Mouse (Mus musculus): ENCODE results near the gene Pdzrn3.

The Pdzrn3 gene

DNA sequence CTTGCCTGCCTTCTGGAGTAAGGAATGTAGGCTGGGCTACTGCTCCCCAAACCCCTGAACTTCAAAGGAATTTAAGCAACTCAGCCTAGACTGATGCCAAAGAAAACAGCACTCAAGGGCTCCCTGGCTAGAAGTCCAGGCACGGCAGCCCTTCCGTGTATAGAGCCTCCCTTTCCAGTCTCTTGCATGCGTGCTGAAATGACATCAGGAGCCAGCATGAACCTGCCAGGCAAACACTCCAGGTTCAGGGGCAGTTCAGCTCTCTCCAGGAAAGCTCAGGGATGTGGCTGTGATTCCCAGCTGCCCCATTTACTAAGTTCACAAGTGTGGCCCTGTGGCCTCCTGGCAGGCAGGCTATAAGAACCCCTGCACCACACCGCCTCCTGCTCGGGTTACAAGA lies 126.5 kb downstream of the Pdzrn3 start:
- DNase-seq: no peak

DNA sequence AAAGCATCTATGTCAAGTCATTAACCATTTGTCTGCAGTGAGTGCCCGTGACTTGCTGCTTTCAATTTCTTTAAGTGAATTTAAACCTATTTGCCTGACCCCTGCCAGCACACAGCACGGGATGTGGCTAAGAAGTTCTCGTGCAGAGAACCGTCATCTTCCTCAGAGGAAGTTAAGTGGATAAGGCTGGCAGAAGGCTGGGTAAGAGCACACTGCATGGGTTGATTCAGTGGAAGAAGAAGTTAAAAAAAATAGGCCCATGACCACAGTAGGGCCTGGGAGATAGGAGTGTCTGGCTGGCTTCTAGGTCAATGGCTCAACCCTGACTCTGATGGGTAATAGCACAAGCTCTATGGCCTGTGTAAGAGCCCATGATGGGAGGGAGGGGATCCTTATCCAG lies 131.6 kb downstream of the Pdzrn3 start:
- DNase-seq: no peak

DNA sequence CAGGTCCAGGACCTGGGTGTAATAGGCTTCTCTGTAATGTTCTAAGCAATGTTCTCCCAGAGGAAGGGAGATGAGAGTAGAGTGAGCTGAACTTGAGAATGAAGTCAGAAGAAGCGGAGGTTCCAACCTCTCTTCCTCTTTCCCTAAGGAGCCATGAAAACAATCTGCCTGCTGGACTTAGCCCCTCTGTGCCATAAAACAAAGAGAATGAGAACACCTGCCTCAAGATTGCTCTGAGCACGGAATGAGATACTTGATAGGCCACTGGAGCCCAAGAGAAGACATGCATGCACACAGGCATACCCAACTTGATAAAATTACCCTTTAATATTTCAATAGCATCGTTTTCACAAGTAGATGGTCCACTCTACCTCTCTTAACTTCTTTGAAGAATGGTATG lies 133.3 kb downstream of the Pdzrn3 start:
- no peak for DNase-seq

DNA sequence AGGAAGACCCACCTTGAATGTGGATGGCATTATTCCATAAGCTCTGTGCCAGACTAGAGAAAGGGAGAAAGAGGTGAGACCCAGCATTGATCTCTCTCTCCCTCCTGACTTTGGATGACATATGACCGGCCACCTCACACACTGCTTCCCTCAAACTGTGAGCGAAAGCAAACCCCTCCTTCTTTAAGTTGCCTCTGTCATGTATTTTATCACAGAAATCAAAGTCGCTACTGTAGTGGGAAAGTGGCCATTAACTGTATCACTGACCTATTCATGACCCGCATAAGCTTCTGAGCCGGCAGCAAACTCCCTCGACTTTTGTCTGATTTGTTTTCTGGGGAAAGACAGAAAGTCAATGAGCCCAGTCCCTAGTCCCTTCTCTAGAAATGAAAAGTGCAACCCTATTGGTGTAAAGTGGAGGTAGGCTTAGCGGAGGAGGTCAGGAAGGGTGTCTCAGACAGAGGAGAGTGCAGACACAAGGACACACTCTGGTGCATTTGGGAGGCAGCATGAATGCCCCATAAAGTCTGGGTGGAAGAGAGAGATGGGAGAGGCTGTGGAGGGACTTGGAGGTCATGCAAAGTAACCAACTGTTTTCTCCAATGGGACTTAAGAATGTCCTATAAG lies 134.4 kb downstream of the Pdzrn3 start:
- DNase-seq: no peak

DNA sequence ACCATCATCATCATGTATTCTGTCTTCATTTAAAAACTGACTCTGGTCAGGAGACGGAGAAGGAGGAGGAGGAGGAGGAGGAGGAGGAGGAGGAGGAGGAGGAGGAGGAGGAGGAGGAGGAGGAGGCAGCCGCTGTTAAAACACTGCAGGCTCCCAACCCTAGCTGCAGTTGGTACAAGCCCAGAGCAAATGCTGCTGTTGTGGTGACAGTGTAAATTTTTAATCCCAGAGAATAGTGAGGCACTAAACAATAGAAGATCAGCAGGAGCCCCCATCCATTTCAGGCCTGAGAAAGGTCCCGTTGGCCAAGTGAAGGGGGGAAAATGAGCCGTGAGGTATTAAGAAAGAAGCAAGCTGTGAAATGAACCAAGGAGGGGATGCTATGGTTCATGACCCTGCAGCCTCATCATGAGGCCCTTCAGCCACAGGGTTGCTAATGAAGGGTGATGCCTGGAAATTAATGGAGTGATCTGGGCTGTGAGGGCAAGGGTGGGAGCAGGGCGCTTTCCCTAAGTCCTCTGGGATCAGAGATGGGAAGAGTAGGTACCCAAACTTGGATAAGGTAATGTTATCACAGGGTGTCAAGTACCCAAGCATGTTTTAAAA lies 141.0 kb downstream of the Pdzrn3 start:
- DNase-seq: no peak

DNA sequence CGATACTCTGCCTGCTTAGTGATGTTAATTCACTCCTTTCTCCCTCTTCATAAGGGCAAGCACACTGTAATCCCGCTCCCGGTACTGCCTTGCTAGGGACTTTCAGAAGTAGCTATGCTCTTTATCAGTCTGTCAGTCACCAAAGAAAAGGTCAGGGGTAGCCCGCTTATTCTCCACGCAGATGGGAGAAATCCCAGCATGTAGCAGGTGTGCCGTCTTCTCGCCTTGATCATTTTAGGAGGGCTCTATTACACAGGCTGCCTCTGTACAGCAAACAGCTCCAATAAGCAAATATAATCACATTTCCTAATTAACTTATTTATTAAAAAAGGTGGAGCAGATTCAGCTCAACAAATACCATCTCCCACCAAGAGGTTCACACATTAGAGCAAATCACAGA lies 141.5 kb downstream of the Pdzrn3 start:
- DNase-seq: no peak

DNA sequence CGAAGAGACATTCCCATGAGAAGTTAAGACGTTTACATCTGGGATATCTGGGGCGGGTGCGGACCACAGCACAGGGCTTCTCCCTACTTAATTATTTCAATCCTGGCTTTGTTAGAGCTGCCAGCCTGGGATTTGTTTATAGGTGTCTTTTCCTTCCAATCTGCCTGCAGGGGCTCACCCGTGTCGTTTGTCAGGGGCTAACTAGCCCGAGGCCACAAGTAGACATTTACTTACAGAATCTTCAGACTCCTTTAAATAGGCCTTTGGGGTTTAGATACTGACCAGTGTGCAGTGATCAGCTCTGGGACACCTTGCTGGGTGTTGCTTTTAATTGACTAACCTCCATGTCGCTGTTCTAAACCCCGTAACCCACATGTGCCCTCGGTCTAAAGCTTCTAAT lies 143.3 kb downstream of the Pdzrn3 start:
- DNase-seq: no peak

DNA sequence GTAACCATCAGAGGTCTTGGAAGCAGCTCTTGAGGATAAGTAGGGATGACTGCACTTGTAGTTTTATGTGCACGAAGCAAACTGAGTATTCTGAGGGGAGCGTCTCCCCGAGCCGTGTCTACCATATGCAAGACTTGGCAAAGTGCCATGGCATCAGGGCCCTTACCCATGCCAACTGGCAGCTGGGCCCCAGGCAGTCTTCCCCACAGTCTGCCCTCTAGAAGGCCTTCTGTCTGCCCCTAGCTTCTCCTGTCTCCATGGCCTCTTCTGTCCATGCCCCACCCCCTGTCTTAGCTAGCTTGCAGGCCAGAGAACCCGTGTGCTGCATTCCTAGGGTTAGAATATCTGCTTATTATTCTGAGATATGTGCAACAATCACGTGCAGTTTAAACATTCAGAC lies 144.0 kb downstream of the Pdzrn3 start:
- DNase-seq: no peak

DNA sequence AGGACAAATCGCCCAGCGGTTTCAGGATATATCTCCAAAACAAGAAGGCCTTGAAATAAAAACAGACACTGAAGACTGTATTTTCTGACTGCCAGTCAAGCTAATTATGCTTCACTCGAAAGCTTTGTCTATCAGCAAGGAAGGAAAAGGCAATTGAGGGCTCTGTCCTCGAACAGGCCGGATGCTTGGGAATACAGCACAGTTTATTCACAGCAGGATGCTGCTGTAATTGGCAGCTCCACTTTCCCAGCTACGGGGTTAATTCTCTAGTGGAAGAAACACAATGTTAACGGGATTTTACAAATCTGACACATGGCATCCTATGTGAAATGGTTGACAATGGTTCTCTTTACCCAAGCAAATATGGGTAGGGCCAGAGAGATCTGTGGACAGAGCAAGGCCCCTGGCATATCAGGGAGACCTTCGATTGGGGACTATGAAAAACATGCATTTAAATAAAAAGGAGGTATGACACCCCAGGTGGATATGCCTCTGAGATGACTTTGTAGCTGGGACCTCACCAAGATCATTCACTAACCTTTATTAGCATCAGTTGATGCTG lies 150.3 kb downstream of the Pdzrn3 start:
- DNase-seq: no peak

DNA sequence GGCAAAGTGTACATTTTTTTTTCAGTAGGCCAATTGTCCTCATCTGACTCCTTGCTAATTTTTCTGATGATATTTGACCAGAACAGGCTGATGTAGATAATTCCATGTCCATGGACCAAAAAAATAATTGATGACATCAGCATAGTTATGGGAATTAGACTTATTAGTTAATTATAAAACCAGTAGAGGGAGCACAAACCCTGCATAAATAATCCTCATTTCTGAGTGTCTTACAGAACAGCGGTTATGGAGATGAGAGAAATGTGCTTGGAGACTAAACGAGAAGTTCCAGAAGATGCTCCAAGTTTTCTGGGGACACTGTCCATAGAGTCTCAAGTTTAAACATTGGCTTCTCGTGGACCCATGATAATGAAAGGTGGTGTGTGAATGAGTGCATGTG lies 157.4 kb downstream of the Pdzrn3 start:
- DNase-seq: no peak

DNA sequence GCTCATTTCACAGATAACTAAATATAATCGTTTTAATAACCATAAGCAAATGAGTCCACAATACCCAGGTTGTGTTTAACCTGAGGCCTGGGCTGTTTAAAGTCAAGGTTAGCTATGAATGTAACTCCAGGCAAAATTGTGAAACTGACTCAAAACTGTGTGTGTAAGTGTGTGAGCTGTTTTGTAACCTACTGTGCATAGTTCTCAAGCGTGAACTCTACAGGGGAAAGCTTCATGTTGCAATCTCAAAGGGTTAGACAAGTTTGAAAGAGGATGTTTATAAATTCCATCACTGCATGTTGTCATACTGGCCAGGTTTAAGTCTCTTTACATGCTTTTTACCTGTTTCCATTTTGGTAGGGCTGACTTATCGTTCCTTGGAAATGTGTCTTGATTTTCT lies 158.7 kb downstream of the Pdzrn3 start:
- no peak for DNase-seq

DNA sequence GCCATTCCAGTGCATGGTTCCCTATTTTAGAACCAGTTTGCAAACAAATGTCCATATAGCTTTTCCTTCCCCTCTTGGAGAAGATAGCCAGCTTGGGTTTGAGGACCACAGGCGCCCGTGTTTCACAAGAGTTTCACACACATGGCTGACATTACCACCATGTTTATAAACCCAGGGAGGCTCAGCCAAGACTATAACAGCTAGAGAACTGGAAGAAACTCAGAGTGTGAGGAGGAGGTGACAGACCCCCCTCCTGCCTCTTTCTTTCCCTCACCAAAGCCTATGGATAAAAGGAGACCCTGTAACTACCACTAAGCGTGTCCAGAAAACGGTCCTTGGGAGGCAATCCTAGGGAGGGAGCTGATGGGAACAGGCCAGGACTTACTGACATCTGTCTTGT lies 159.5 kb downstream of the Pdzrn3 start:
- no peak for DNase-seq

DNA sequence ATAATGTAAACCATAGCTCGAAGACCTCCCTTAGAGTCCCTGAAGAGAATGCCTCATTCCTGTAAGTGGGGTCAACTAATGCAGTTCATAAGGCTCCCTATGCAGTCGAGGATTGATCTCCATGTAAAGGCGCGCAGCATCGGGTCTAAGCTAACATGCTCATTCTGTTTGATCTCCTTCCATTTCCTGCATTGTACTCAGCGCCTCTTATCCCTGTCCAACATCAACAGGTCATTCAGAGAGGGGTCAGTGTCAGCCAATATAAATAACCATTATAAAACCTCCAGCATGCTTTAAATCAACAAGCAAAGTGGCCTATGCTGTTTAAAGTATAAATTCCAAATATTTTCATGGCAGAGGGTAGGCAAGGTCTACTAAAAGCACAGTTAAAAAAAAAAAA lies 159.9 kb downstream of the Pdzrn3 start:
- no peak for DNase-seq

DNA sequence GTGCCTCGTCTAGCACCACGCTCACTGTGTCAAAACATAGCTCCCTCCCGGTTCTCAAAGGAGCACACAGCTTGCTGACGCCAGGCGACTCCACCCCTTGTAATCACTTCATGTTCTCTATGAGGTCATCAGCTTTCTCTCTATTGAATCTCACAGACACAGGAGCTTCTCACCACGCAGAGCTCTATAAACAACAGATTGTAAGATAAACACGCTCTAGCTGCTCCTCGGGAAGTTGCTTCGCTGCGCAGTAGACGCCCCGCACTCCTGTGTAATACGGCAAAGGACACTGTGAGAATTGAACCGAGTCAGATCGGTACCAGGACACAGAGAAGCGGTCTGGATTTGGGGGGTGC lies 162.3 kb downstream of the Pdzrn3 start:
- DNase-seq: no peak

DNA sequence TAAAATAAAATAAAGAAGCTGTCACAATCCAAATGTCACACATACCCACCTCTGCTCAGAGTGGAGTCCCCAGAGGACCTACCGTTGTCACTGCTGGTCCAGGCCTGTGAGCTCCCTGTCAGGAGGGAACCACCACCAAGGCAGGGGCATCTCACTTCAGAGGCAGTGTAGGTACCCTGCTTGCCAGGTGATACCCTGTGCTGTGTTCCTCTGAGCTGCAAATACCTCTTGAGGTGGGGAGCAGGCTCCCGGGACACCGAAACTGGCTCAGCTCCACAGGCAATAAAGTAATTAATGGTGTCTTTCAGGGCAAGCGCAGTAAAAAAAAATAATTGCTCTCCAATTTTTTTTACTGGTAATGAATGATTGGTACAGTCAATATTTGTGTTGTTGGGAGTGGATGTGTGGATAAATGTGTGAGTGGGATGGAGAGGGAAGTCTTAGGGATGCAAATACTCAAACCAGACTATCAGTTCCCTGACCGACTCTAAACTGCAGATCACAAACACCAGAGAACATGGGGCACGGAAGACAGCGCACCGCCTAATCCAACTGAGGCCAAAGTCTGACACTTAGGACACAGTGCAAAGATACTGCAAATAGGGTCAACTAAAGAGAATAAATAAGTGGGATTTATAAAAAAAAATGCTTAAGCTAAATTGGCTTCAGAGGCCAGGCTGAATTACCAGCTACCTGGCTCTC lies 162.8 kb downstream of the Pdzrn3 start:
- no peak for DNase-seq

DNA sequence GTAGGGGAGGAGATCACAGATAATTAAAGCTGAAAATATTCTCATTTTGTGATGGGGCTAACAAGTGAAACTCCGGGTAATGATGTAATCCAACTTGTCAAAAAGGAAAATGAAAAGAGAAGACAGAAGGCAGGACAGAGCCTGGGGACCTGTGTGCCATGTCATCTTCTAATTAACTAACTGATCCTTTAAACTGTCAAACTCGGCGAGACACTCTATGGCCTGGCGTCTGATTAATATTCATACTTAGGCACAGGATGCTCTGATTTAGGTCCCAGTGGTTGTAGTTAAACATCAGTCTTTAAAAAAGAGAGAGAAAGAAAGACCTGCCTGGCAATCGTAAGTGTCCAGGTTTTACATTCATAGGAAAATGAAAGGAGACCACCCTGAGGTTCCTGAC lies 164.6 kb downstream of the Pdzrn3 start:
- no peak for DNase-seq

DNA sequence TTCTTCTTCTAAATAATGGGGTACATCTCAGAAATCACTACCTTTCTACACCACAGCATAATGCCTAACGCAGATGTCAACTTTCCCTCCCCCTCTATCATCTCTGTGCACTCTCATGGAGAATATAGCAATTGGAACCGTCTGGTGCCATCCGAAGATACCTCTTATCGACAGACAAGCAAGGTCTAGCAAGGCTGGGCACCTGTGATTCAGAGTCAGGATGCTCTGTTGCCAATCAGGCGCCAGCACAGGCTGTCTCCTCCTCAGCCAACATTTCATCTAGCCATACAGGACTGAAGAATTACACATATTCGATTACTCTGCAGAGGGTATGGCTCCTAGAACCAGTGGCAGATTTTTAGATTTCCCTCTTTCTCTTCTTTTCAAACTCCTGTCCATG lies 165.6 kb downstream of the Pdzrn3 start:
- DNase-seq: no peak

DNA sequence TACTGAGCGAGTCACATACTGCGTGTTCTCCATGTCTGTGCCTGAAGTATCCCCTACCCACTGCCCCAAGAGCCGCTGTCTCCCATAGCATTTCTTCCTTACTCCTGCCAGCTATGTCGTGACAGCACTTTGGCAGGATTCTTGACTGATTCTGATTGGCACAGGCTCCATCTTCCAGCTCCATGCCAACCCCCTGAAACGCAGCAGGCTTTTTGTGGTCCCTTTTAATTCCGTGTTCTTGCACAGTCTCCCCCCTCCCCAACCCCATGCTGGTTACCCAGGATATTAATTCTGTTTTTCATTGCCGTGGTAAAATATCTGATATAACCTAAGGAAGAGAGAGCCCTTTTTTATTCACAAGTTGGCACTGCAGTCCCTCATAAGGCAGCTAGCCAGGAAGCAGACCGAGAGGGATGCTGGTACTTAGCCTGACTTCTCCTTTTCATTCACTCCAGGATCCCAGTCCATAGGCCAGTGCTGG lies 166.3 kb downstream of the Pdzrn3 start:
- DNase-seq: no peak

DNA sequence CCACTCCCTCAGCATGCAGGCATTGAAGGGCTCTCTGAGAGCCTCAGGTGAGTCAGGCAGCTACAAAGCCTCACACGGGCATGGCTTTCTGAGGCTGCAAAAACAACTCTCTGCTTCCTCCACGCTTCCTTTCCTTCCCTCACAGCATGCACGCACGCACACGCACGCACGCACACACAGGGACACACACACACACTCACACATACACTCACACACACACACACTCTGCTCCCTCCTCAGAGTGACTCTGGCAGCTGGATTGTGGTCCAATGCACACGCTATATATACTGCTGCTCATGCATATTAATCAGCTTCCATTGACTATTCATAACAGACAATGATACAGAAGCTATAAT lies 178.8 kb downstream of the Pdzrn3 start:
- no peak for DNase-seq

DNA sequence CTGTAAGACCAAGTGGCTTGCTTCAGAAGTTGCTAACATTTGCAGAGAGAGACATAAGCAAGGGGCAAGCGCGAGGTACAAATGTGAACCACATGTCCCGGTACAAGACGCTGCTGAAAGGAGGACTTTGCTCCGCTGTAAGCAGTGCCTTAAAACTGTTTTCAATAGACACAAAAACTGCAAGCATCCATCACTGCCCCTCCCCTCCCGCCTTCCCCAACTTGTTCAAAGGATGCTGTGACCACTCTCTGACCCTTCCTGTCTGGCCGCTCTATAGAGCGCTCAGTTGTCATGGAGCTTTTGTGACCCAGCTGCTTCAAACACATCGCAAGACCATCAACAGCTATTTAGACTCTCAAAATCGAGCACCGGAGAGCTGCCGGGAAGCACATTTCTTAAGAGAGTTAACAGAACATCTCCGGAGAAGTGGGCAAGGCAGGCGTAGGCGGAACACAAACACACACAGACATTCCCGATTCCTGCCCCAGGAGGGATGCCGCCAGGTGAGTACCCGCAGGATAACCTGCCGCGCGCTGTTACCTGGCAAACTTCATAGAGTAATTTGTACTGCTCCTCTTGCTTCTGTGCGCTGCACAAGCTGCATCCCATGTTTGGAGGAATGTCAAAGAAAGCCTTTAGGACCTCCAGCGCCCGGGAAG lies 179.3 kb downstream of the Pdzrn3 start:
- DNase-seq: no peak

DNA sequence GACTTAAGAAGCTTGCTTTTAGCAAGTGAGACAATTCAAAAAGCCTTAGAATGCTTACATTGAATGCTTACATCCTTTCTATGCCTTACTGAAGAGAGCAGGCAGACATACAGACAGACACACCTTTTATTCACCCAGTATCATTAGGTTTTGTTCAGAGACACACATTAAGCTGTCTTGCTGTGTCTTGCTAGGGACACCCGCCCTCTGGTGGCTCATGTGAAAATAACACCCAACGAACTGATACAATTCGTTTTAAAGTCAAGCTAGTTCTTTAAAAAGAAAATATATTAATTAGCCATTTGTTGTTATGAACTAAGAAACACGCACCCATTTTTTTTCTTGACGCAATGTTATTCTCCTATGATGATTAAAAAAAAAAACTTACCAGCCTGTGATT lies 180.1 kb downstream of the Pdzrn3 start:
- peak in 1 of 2 experiments; percentile 18 for DNase-seq

DNA sequence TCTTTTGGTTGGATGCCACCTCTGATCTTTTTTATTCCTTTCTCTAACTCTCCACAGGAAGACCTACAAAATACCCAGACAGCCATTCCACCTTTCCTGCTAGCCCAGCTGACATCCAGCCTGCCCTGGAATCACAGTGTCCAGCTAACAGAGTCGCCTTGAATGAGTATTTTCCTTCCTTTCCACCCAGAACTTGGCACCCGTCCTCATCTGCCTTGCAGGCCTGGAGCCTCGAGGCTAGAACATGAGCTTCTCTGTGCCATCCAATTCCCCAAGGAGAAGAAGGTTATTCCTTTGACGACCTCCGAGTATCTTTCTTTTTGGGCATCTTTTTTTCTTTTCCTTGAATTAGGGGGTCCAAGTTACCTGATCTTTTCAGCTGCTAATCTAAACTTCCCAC lies 181.8 kb downstream of the Pdzrn3 start:
- DNase-seq: no peak

DNA sequence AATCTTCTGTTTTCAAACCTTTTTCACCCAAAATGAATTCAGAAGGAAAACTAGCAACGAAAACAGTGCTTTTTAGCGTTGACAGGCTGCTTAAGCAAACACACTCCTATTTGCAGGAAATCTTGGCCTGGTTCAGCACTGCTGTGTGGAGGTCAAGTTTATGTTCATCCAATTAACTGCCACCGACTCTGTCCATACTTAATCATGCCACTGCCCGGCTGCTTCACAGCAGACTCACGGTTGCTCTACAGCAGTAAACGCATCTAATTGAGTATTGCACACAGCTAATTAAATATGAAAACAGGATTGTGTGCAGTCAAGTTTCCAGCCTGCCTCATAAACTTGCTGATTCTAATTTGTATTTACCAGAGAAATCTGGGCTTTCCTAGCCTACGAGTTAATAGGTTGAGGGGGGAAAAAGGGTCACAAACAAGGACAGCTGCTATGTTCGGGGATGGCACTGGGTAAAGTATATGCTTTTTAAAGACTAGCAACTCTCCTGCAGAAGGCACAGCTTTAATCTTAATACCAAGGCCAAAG lies 183.2 kb downstream of the Pdzrn3 start:
- no peak for DNase-seq

DNA sequence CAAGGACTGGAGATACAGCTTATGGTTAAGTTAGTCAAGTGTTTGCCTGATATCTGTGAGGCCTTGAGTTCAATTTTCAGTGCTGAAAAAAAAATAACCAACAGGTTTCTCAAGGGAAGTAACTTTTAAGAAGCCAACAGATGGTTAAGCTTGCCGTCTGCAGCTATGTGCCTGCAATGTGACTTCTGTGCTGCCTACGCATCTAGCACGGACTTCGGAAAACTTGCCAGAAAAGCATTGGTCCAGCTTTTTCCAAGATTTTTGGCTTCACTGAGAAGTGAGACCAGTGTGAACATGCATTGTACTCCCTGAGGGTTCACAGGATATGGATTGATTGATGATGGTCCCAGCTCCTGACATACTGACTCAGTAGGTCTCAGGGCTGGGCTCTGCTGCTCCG lies 186.1 kb downstream of the Pdzrn3 start:
- DNase-seq: no peak
